Mouse (Mus musculus): ENCODE data around the gene Ppfibp1.
A peak's percentile ranks its signal among the peaks of the same experiment; 100 is the strongest.
"Not testable (repeated sequence)": the region's sequence is repeated elsewhere in the genome, so short reads cannot be mapped to it uniquely, and the experiment has no call there.

Gene Ppfibp1

GRCm38 (mm10) chr6:146887958-146888659 lies at the start of gene Ppfibp1:
Gene Ppfibp1, plus strand, starts transcription at chr6:146888487.
- DNase-seq (ENCODE audit: low spot score), result peak; percentile 98

- no peak for DNase-seq (ENCODE audit: low spot score)
Measured at GRCm38 (mm10) chr6:146838863-146839262, 49.4 kb upstream of the Ppfibp1 start.

DNA sequence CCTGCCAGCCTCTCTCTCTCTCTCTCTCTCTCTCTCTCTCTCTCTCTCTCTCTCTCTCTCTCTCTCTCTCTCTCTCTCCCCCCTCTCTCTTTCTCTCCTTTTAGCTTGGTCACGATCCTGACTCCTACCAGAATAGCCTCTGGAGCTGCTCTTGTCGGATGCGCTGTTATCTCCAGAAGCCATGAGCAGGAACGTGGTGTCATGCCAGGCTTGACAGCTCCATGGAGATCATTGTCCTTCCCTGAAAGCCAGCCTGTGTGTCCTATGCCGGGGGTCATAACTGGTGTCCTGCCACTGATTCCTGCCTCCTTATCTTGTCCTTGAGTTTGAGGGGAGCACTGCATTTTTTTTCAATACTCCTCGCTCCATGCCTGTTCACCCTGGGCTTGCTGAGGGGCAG lies 43.4 kb upstream of the Ppfibp1 start:
- no peak for DNase-seq (ENCODE audit: low spot score)

DNA sequence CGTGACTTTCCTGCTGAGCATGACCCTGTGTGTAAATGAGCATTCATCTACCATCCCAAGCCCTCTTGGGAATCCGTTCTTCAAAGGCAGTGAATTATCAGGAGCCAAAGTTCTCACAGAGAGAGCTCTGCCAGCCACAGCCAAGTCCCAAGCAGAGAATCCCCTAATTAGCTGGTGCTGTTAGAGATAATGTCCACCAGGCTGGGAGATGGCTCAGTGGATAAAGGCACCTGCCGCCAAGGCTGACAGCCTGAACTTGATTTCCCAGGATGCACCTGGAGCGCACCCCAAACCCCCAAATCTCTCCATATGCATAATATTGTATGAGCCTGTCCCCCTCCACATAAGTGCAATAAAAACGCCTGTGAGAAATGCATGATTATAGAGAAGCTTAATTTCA lies 42.9 kb upstream of the Ppfibp1 start:
- no peak for DNase-seq (ENCODE audit: low spot score)

- DNase-seq (ENCODE audit: low spot score), result no peak
Measured at GRCm38 (mm10) chr6:146845961-146846750, 42.1 kb upstream of the Ppfibp1 start.

DNA sequence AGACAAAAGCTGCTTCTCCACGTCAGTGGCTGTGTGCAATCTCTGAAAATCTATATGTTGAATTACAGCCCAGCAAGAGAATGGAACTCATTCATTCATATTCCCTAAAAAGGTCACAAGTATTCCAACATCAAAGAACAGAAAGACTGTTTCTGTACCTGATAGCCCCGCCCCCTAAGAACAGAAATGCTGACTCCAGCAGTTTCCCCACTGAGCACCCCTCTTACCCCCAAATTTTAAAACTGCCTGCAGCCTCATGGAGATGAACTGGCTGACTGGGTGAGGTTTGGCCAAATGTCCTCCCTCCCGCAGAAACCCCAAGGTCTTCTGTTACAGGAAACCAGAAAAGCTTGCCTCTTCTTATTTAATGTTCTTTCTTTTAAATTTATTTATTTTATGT lies 40.9 kb upstream of the Ppfibp1 start:
- no peak for DNase-seq (ENCODE audit: low spot score)

DNA sequence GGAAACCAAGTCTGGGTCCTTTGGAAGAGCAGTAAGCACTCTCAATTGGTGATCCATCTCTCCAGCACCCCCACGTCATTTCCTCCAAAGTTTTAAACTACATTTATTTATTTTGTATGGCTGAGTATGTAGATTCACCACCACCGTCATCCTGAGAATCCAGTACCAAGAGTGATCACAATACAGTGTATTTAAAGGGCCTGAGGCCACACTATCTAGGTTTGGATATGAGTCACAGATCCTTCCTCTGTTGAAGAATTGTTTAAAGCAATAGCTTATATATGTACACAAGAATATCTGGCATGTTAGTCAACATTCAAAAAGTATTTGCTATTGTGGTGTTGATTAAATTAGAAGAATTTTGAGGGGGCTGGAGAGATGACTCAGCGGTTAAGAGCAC lies 40.0 kb upstream of the Ppfibp1 start:
- DNase-seq (ENCODE audit: low spot score), result no peak

- no peak for DNase-seq (ENCODE audit: low spot score)
Measured at GRCm38 (mm10) chr6:146850050-146850449, 38.2 kb upstream of the Ppfibp1 start, which contains the start of gene Smco2. Gene Smco2, plus strand, starts transcription at chr6:146850104.

DNA sequence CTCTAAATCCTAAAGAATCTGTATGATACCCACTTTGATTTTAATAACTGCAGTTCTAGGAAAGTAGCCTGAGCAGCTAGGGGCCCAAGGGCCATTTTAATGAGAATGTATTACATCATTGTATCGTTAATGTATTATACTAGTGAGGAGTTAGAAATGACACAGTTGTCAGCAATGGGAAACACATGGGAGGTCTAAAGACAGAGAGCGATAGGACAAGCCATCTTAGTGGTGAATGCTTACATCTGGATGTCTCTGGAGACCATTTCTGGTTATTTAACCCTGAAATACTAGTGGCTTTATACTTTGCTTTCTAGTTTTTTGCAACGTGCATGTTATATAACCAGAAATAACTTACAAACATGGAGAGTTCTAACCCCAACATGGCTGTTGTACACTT lies 36.4 kb upstream of the Ppfibp1 start:
- no peak for DNase-seq (ENCODE audit: low spot score)

- no peak for DNase-seq (ENCODE audit: low spot score)
Measured at GRCm38 (mm10) chr6:146852739-146853138, 35.5 kb upstream of the Ppfibp1 start.

DNA sequence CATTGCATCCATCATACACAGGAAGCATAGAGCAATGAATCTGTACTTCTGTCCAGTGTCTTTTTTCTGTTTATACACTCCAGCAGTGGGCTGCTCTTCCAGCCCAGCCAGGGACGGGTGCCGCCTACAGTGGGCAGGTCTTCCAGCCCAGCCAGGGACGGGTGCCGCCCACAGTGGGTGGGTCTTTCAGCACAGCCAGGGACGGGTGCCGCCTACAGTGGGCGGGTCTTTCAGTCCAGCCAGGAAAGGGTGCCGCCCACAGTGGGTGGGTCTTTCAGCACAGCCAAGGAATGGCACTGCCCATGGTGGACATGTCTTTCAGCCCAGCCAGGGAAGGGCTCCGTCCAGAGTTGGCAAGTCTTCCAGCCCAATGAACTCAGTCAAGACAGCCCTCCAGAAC lies 33.1 kb upstream of the Ppfibp1 start:
- no peak for DNase-seq (ENCODE audit: low spot score)

DNA sequence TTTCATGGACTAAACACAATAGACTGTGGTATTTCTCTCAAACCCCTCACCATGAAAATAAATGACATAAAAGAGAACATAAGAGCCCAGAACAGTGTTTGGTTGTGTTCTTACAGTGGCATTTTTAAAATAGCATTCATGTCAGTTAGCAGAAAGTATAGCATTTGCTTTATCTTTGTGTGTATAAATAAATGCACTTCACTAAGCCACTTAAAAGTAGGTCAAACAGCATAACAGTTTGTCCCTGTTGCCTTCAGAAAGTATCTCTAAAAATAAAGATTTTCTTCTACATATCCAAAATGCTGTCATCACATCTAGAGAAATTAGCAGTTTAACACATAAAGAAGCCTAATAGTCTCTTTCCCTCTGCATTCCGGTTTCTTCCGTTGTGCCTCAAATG lies 30.9 kb upstream of the Ppfibp1 start:
- DNase-seq (ENCODE audit: low spot score), result no peak

DNA sequence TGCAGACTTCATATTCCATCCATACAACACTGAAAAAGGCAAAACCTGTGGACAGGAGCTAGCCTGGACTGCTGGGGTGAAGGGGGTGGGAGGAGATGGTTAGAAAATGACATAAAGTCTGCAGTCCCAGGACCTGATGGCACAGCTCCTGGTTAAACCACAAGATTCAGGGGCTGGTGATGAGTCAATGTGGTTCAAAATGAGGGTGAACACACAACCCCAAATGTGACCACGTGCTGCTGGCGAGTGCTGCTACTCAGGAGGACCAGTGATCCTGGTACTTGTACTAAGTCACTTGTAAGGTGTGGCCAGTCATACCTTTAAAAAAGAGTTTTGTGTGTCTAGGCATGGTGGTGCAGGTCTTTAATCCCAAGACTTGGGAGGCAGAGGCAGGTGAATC lies 25.1 kb upstream of the Ppfibp1 start:
- DNase-seq (ENCODE audit: low spot score), result no peak

DNA sequence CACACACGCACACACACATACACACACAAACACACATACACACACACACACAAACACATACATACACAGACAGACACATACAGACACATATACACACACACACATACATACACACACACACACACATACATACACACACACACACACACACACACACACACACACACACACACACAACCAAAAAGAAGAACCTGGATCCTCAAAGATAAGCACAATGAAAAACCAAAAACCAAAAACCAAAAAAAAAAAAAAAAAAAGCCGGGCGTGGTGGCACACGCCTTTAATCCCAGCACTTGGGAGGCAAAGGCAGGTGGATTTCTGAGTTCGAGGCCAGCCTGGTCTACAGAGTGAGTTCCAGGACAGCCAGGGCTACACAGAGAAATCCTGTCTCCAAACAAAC lies 23.9 kb upstream of the Ppfibp1 start:
- not testable (repeated sequence) for DNase-seq (ENCODE audit: low spot score)

GRCm38 (mm10) chr6:146865701-146866100 lies 22.6 kb upstream of the Ppfibp1 start:
- DNase-seq (ENCODE audit: low spot score), result no peak

DNA sequence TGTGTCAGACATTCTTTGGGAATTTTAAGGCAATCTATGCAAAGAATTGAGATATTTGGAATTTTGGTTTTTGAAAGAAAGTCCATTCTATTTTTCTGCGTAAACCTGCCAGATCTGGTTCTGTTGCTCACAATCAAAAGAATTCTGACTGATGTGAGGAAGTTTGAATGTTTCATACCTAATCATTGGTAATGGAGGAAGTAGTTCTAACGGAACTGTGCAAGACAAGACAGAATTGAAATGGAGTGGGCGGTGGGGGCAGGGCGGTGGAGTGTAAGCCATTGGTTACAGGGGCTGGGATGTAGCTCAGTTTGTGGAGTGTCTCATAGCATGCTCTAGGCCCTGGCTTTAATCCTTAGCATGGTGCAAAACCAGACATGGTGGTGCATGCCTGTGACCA lies 16.3 kb upstream of the Ppfibp1 start:
- DNase-seq (ENCODE audit: low spot score), result no peak

DNA sequence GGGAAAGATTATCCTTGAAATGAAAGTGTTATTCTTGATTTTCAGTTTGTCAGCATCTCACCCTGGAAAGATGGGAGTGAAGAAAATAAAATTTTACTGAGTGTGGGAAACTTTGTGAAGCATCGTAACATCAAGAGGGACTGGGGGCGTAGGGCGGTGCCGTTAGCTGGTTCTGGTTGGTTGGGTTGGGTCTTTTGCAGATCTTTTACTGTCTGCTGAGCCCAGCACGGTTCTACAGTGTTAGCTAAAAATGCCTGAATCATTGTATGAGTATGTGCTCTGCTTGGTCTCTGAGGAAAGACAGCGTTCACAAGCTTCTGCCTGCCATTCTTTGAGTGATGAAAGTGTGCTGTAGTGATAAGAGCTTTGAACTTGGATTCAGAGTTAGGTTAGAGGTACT lies 13.9 kb upstream of the Ppfibp1 start:
- no peak for DNase-seq (ENCODE audit: low spot score)

DNA sequence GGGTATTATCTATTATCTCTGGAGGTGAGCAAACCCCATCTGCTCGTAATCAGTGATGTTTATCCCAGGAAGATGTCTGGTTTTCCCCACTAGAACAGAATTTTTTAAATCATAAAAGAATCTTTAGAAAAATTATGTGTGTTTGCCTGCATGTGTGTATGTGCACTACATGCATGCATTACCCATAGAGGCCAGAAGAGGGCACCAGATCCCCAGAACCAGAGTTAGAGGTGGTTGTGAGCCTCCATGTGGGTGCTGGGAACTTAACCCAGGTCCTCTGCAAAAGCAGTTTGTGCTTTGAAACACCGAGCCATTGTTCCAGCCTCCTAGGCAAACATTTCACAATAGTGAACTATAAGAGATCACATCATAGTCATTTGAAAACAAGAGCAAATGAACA lies 11.5 kb upstream of the Ppfibp1 start:
- no peak for DNase-seq (ENCODE audit: low spot score)

DNA sequence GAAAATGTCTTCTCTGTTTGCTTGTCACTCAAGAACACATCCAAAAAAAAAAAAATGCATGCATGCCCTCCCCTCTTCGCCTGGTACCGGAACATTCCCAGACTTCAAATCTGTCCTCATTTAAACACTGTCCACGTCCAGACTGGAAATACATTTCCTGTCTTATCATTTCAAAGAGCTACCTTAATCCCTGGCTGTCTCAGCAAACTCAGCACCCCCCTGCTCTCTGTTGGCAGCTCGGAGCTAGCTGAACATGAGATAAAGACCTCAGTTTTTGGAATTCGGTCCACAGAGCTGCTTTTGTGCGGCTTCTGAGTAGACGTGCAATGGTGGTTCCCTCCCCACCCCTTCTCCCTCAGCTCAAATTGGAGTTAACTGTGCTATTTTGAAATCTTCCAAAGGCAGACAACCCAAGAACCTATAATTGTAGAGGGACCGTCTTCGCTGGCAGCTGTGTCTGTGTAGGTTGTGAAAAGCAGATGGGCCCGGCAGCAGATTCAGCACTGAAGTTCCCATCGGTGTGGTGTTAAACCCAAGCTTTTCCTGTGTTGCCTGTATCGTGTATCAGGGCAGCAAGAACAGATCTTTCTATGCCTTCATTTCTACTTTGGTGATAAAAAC lies 10.8 kb upstream of the Ppfibp1 start:
- no peak for DNase-seq (ENCODE audit: low spot score)

DNA sequence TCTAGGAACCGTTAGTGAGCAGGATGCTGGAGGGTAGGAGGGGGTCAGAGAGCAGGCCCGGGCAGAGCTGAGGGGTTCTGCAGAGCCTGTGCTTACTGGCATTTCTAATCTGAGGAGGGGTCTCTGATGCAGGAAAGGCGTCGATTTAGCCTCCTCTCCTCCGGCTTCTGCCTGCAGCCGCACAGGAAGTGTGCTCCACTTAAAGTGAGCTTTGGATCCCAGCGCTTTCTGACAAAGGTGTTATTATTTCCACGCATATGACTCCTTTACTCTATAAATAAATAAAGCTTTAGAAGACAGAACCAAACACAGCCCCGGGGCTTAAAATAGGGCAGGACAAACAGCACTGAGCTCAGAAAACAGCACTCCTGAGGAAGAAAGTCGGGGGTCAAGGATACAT lies 9.4 kb upstream of the Ppfibp1 start:
- DNase-seq (ENCODE audit: low spot score), result no peak

- DNase-seq (ENCODE audit: low spot score), result no peak
Measured at GRCm38 (mm10) chr6:146879856-146880255, 8.4 kb upstream of the Ppfibp1 start.

GRCm38 (mm10) chr6:146880296-146880695 lies 8.0 kb upstream of the Ppfibp1 start:
- no peak for DNase-seq (ENCODE audit: low spot score)
